Mouse (Mus musculus): ENCODE data around the gene Topaz1. TPM values are rescaled to one million over a fixed set of nuclear protein-coding genes. Genes with fewer than 3 reads are reported as not detected.

Topaz1 gene
- polyA plus RNA-seq, 1 experiment: not detected

GRCm38 (mm10) chr9:122736001-122736400 is 11.1 kb upstream of the Topaz1 start:
- DNase-seq (ENCODE audit: low read depth): no peak
- TF ChIP-seq POLR2A (IDR thresholded peaks at IDR 0.05; ENCODE audit: borderline replicate concordance, extremely low read depth, insufficient read depth, insufficient read length, poor library complexity, severe bottlenecking) (no peak), CTCF (IDR thresholded peaks at IDR 0.05; ENCODE audit: borderline replicate concordance, extremely low read depth, insufficient read depth, insufficient read length) (no peak)

GRCm38 (mm10) chr9:122736742-122737141 is 10.4 kb upstream of the Topaz1 start:
- peak; percentile 77 for DNase-seq (ENCODE audit: low read depth)
- TF ChIP-seq CTCF (IDR thresholded peaks at IDR 0.05; ENCODE audit: borderline replicate concordance, extremely low read depth, insufficient read depth, insufficient read length) (peak; percentile 67; the same call in 1 of the 2 replicates), POLR2A (IDR thresholded peaks at IDR 0.05; ENCODE audit: borderline replicate concordance, extremely low read depth, insufficient read depth, insufficient read length, poor library complexity, severe bottlenecking) (no peak)

- no peak for DNase-seq (ENCODE audit: low read depth)
- TF ChIP-seq POLR2A (IDR thresholded peaks at IDR 0.05; ENCODE audit: borderline replicate concordance, extremely low read depth, insufficient read depth, insufficient read length, poor library complexity, severe bottlenecking) (no peak), CTCF (IDR thresholded peaks at IDR 0.05; ENCODE audit: borderline replicate concordance, extremely low read depth, insufficient read depth, insufficient read length) (no peak)
These were observed 1.3 kb upstream of the Topaz1 start for GRCm38 (mm10) chr9:122745879-122746278.

GRCm38 (mm10) chr9:122757614-122758013 is 10.5 kb downstream of the Topaz1 start:
- TF ChIP-seq CTCF (IDR thresholded peaks at IDR 0.05; ENCODE audit: borderline replicate concordance, extremely low read depth, insufficient read depth, insufficient read length) (no peak), POLR2A (IDR thresholded peaks at IDR 0.05; ENCODE audit: borderline replicate concordance, extremely low read depth, insufficient read depth, insufficient read length, poor library complexity, severe bottlenecking) (no peak)
- DNase-seq (ENCODE audit: low read depth): no peak

- TF ChIP-seq POLR2A (IDR thresholded peaks at IDR 0.05; ENCODE audit: borderline replicate concordance, extremely low read depth, insufficient read depth, insufficient read length, poor library complexity, severe bottlenecking) (no peak), CTCF (IDR thresholded peaks at IDR 0.05; ENCODE audit: borderline replicate concordance, extremely low read depth, insufficient read depth, insufficient read length) (no peak)
- DNase-seq (ENCODE audit: low read depth): no peak
These were observed 13.0 kb downstream of the Topaz1 start for GRCm38 (mm10) chr9:122760111-122760510.

- TF ChIP-seq CTCF (IDR thresholded peaks at IDR 0.05; ENCODE audit: borderline replicate concordance, extremely low read depth, insufficient read depth, insufficient read length) (no peak), POLR2A (IDR thresholded peaks at IDR 0.05; ENCODE audit: borderline replicate concordance, extremely low read depth, insufficient read depth, insufficient read length, poor library complexity, severe bottlenecking) (no peak)
- no peak for DNase-seq (ENCODE audit: low read depth)
These were observed 38.1 kb downstream of the Topaz1 start for GRCm38 (mm10) chr9:122785231-122785630.

GRCm38 (mm10) chr9:122786534-122786933 is 39.4 kb downstream of the Topaz1 start:
- DNase-seq (ENCODE audit: low read depth): no peak
- TF ChIP-seq POLR2A (IDR thresholded peaks at IDR 0.05; ENCODE audit: borderline replicate concordance, extremely low read depth, insufficient read depth, insufficient read length, poor library complexity, severe bottlenecking) (no peak), CTCF (IDR thresholded peaks at IDR 0.05; ENCODE audit: borderline replicate concordance, extremely low read depth, insufficient read depth, insufficient read length) (no peak)

- TF ChIP-seq CTCF (IDR thresholded peaks at IDR 0.05; ENCODE audit: borderline replicate concordance, extremely low read depth, insufficient read depth, insufficient read length) (no peak), POLR2A (IDR thresholded peaks at IDR 0.05; ENCODE audit: borderline replicate concordance, extremely low read depth, insufficient read depth, insufficient read length, poor library complexity, severe bottlenecking) (peak; percentile 23; the same call in 1 of the 2 replicates)
- peak; percentile 98 for DNase-seq (ENCODE audit: low read depth)
These were observed 58.1 kb downstream of the Topaz1 start, which contains the start of gene Tcaim for GRCm38 (mm10) chr9:122805053-122805844. Gene Tcaim (plus strand): TSS chr9:122805539.

GRCm38 (mm10) chr9:122805845-122806341 is 58.7 kb downstream of the Topaz1 start:
- TF ChIP-seq POLR2A (IDR thresholded peaks at IDR 0.05; ENCODE audit: borderline replicate concordance, extremely low read depth, insufficient read depth, insufficient read length, poor library complexity, severe bottlenecking): no peak
- no peak for TF ChIP-seq CTCF (IDR thresholded peaks at IDR 0.05; ENCODE audit: borderline replicate concordance, extremely low read depth, insufficient read depth, insufficient read length)
- DNase-seq (ENCODE audit: low read depth): no peak

GRCm38 (mm10) chr9:122807186-122807585 is 60.0 kb downstream of the Topaz1 start:
- DNase-seq (ENCODE audit: low read depth): no peak

GRCm38 (mm10) chr9:122810212-122810611 is 63.1 kb downstream of the Topaz1 start:
- no peak for DNase-seq (ENCODE audit: low read depth)
- no peak for TF ChIP-seq CTCF (IDR thresholded peaks at IDR 0.05; ENCODE audit: borderline replicate concordance, extremely low read depth, insufficient read depth, insufficient read length)
- TF ChIP-seq POLR2A (IDR thresholded peaks at IDR 0.05; ENCODE audit: borderline replicate concordance, extremely low read depth, insufficient read depth, insufficient read length, poor library complexity, severe bottlenecking): no peak

More at GRCm38 (mm10) chr9:122807186-122807585, 60.0 kb downstream of the Topaz1 start:
- no peak for TF ChIP-seq POLR2A (IDR thresholded peaks at IDR 0.05; ENCODE audit: borderline replicate concordance, extremely low read depth, insufficient read depth, insufficient read length, poor library complexity, severe bottlenecking)

GRCm38 (mm10) chr9:122812386-122812785 is 65.2 kb downstream of the Topaz1 start:
- TF ChIP-seq CTCF (IDR thresholded peaks at IDR 0.05; ENCODE audit: borderline replicate concordance, extremely low read depth, insufficient read depth, insufficient read length) (no peak), POLR2A (IDR thresholded peaks at IDR 0.05; ENCODE audit: borderline replicate concordance, extremely low read depth, insufficient read depth, insufficient read length, poor library complexity, severe bottlenecking) (no peak)
- DNase-seq (ENCODE audit: low read depth): no peak
